Mouse (Mus musculus) lung, postnatal 25 days (tissue): ENCODE measurements around the gene Zscan12.

ENCODE experiments used
- DNase-seq: peaks from one replicate; pipeline ENCODE4 v3.0.0; 2022; ENCODE audit warnings: low spot score

The Zscan12 gene

GRCm38 (mm10) chr13:21402287-21402846 lies 39.7 kb downstream of the Zscan12 start, which contains the start of gene Zkscan3:
Gene Zkscan3 (minus strand): TSS chr13:21402755.
- DNase-seq: peak; percentile 84

GRCm38 (mm10) chr13:21402848-21403247 lies 40.2 kb downstream of the Zscan12 start:
- no peak for DNase-seq

GRCm38 (mm10) chr13:21407341-21407740 lies 44.7 kb downstream of the Zscan12 start:
- no peak for DNase-seq

GRCm38 (mm10) chr13:21407969-21408804 lies 45.6 kb downstream of the Zscan12 start:
- peak; percentile 89 for DNase-seq

GRCm38 (mm10) chr13:21408805-21409459 lies 46.3 kb downstream of the Zscan12 start:
- DNase-seq: no peak

GRCm38 (mm10) chr13:21414231-21415212 lies 51.9 kb downstream of the Zscan12 start:
- peak; percentile 31 for DNase-seq

GRCm38 (mm10) chr13:21415266-21415665 lies 52.6 kb downstream of the Zscan12 start:
- no peak for DNase-seq

GRCm38 (mm10) chr13:21415750-21416149 lies 53.1 kb downstream of the Zscan12 start:
- no peak for DNase-seq

GRCm38 (mm10) chr13:21417298-21418010 lies 54.8 kb downstream of the Zscan12 start:
- DNase-seq: no peak

GRCm38 (mm10) chr13:21418865-21419264 lies 56.2 kb downstream of the Zscan12 start:
- DNase-seq: no peak
